Mouse (Mus musculus) spleen, adult 18-20 months (tissue): ENCODE measurements around the gene Qpctl.
A peak's percentile ranks its signal among the peaks of the same experiment; 100 is the strongest.

Experiments
- DNase-seq, 2 experiments: peaks; one replicate each; pipeline ENCODE4 v3.0.0; 2022; ENCODE audit warnings: mixed read lengths in 2 of 2

Gene Qpctl

GRCm38 (mm10) chr7:19148875-19149541, at the start of gene Qpctl:
TSS of gene Qpctl (minus strand) at chr7:19149291.
- peak; percentile 95 to 96 for DNase-seq

- peak in 1 of 2 experiments; percentile 46 for DNase-seq
Observed at GRCm38 (mm10) chr7:19197985-19198384, 48.9 kb upstream of the Qpctl start.

- DNase-seq: peak in 1 of 2 experiments; percentile 47
Observed at GRCm38 (mm10) chr7:19196676-19197075, 47.6 kb upstream of the Qpctl start.

GRCm38 (mm10) chr7:19194676-19195075, 45.6 kb upstream of the Qpctl start:
- DNase-seq: no peak

GRCm38 (mm10) chr7:19184758-19185157, 35.7 kb upstream of the Qpctl start:
- no peak for DNase-seq

- DNase-seq: no peak
Observed at GRCm38 (mm10) chr7:19184250-19184649, 35.2 kb upstream of the Qpctl start.

- peak; percentile 26 to 55 for DNase-seq
Observed at GRCm38 (mm10) chr7:19180862-19181429, 31.9 kb upstream of the Qpctl start.

- no peak for DNase-seq
Observed at GRCm38 (mm10) chr7:19179936-19180335, 30.8 kb upstream of the Qpctl start.

GRCm38 (mm10) chr7:19179173-19179572, 30.1 kb upstream of the Qpctl start:
- peak; percentile 58 to 68 for DNase-seq

- DNase-seq: peak; percentile 55 to 84
Observed at GRCm38 (mm10) chr7:19178443-19179092, 29.5 kb upstream of the Qpctl start.

- no peak for DNase-seq
Observed at GRCm38 (mm10) chr7:19178035-19178434, 28.9 kb upstream of the Qpctl start.

- DNase-seq: no peak
Observed at GRCm38 (mm10) chr7:19177216-19177615, 28.1 kb upstream of the Qpctl start.

GRCm38 (mm10) chr7:19176516-19176947, 27.4 kb upstream of the Qpctl start:
- no peak for DNase-seq

GRCm38 (mm10) chr7:19175708-19176515, 26.8 kb upstream of the Qpctl start, which contains the start of gene Eml2:
TSS of gene Eml2 (plus strand) at chr7:19176421.
- DNase-seq: no peak

- peak; percentile 44 to 79 for DNase-seq
Observed at GRCm38 (mm10) chr7:19172874-19173273, 23.8 kb upstream of the Qpctl start.

- no peak for DNase-seq
Observed at GRCm38 (mm10) chr7:19171831-19172230, 22.7 kb upstream of the Qpctl start.

- no peak for DNase-seq
Observed at GRCm38 (mm10) chr7:19170142-19170541, 21.1 kb upstream of the Qpctl start.

GRCm38 (mm10) chr7:19169506-19169905, 20.4 kb upstream of the Qpctl start:
- DNase-seq: no peak

- DNase-seq: no peak
Observed at GRCm38 (mm10) chr7:19166990-19167389, 17.9 kb upstream of the Qpctl start.

- no peak for DNase-seq
Observed at GRCm38 (mm10) chr7:19165656-19166423, 16.7 kb upstream of the Qpctl start, which contains the start of gene Gipr. TSS of gene Gipr (minus strand) at chr7:19166127.

- DNase-seq: no peak
Observed at GRCm38 (mm10) chr7:19164978-19165377, 15.9 kb upstream of the Qpctl start.

- no peak for DNase-seq
Observed at GRCm38 (mm10) chr7:19164189-19164588, 15.1 kb upstream of the Qpctl start.
